Mouse (Mus musculus): ENCODE data around the gene Fam155a. TPM values are rescaled to one million over a fixed set of nuclear protein-coding genes. Genes with fewer than 3 reads are reported as not detected.

The Fam155a gene
- polyA plus RNA-seq, 1 experiment from 2014 or later: 0.41 TPM

DNA sequence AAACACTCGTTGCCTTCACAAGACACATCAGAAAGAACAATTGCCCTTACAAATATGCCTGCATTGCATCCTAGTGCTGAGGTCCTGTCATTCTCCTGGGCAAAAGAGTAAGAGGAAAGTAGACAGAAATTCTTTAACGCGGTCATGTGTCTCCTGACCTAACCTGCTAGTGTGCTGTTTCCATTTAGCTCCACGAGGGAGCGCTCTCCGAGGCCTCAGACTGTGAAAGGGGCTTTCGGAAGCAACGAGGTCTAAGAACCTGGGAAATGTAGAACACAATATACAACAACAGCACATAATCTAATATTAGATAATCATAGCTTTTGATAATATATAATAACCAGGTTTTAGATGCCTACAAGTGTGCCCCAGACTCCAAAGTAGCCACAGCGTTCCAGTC, 22.4 kb upstream of the Fam155a start:
- no peak for ATAC-seq (replicated peaks; ENCODE audit: low FRiP score)
- Histone ChIP-seq H3K9ac (ENCODE audit: low read depth, low read length) (no peak overlapping the region), H3K36me3 (ENCODE audit: control insufficient read depth, insufficient read depth, low read length) (no peaks in the 10 kb centered on the region), H3K9me3 (ENCODE audit: control insufficient read depth, low read length) (no peaks in the 10 kb centered on the region), H3K4me1 (replicated peaks; ENCODE audit: control insufficient read depth, insufficient read depth, low read length) (no peaks in the 10 kb centered on the region), H3K4me3 (ENCODE audit: low read depth, low read length) (no peak overlapping the region), H3K4me2 (no peak overlapping the region), H3K27ac (ENCODE audit: low read depth, low read length) (no peak overlapping the region), H3K27me3 (replicated peaks; ENCODE audit: control insufficient read depth, insufficient read depth, low read length) (no peaks in the 10 kb centered on the region)
- WGBS: 59% methylated on average over 9 of the region's 9 CpGs
- peak; percentile 12 for DNase-seq (ENCODE audit: low spot score)

DNA sequence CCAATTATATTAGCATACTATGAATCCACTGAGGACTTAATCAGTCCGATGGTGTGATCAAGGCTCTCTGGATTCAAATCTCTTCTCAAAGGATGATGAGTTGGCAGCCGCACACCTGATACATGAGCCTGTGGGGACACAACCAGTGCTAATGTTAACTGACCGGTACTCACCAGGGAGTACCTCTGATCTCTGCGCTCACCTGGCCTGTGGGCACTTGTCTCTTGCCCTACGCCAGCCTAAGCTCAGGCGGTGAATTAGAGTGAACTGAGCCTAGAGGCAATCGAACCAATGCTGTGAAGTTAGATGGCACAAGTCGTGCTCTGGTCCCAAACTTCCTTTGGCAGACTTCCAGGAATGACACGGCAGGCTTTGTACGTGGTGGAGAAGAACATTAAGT, 9.4 kb upstream of the Fam155a start:
- no peak for DNase-seq (ENCODE audit: low spot score)
- H3K36me3 ChIP-seq (ENCODE audit: control insufficient read depth, insufficient read depth, low read length): no peaks in the 10 kb centered on the region
- no peaks in the 10 kb centered on the region for H3K27me3 ChIP-seq (replicated peaks; ENCODE audit: control insufficient read depth, insufficient read depth, low read length)
- H3K4me2 ChIP-seq: no peak overlapping the region
- no peak for ATAC-seq (replicated peaks; ENCODE audit: low FRiP score)
- H3K4me3 ChIP-seq (ENCODE audit: low read depth, low read length): no peak overlapping the region
- no peak overlapping the region for H3K27ac ChIP-seq (ENCODE audit: low read depth, low read length)
- no peaks in the 10 kb centered on the region for H3K4me1 ChIP-seq (replicated peaks; ENCODE audit: control insufficient read depth, insufficient read depth, low read length)
- no peak overlapping the region for H3K9ac ChIP-seq (ENCODE audit: low read depth, low read length)
- 79% methylated on average over 10 of the region's 10 CpGs for WGBS
- H3K9me3 ChIP-seq (ENCODE audit: control insufficient read depth, low read length): no peaks in the 10 kb centered on the region

DNA sequence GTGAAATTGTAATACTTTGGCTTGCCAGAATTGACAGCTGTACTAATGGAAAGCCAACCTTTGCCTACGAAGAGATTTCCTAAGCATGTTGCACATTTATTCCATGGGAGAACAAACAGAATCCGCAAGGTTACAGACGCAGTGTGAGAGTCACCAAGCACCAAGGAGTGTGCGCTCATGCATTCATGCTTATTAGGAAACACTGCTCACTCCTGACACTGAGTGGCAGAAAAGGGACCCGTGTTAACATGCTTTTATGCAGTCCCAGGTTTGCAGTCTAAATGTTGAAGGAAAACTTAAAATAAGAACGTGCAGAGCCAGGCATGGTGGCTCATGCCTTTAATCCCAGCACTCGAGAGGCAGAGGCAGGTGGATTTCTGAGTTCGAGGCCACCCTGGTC, 7.2 kb upstream of the Fam155a start:
- H3K4me1 ChIP-seq (replicated peaks; ENCODE audit: control insufficient read depth, insufficient read depth, low read length): no peaks in the 10 kb centered on the region
- peaks cover 4% of the 10 kb centered on the region for H3K27me3 ChIP-seq (replicated peaks; ENCODE audit: control insufficient read depth, insufficient read depth, low read length)
- H3K9me3 ChIP-seq (ENCODE audit: control insufficient read depth, low read length): no peaks in the 10 kb centered on the region
- H3K27ac ChIP-seq (ENCODE audit: low read depth, low read length): no peak overlapping the region
- WGBS: 73% methylated on average over 8 of the region's 8 CpGs
- ATAC-seq (replicated peaks; ENCODE audit: low FRiP score): no peak
- H3K9ac ChIP-seq (ENCODE audit: low read depth, low read length): no peak overlapping the region
- H3K4me3 ChIP-seq (ENCODE audit: low read depth, low read length): no peak overlapping the region
- DNase-seq (ENCODE audit: low spot score): no peak
- H3K36me3 ChIP-seq (ENCODE audit: control insufficient read depth, insufficient read depth, low read length): no peaks in the 10 kb centered on the region
- no peak overlapping the region for H3K4me2 ChIP-seq

DNA sequence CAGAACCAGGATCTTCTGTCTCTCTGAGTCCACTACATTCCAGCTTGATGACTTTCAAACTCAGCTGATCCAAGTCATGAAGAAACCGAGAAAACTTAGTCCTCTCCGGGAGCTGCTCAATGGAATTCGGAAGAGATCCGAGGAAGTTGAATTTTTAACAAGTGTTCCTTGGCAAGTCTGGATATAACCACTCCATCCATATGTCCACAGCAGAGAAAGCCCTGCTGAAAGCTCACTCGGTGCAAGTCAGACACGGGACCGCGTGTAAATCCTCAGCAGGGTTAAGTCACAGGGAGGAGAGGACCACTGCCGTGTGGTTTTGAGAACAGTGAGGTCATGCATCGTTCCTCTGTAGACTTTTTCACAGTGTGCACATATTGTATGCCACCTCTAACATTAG, 5.9 kb upstream of the Fam155a start:
- H3K4me2 ChIP-seq: no peak overlapping the region
- H3K9ac ChIP-seq (ENCODE audit: low read depth, low read length): no peak overlapping the region
- no peak for ATAC-seq (replicated peaks; ENCODE audit: low FRiP score)
- no peak overlapping the region for H3K4me3 ChIP-seq (ENCODE audit: low read depth, low read length)
- WGBS: 83% methylated on average over 10 of the region's 10 CpGs
- peaks cover 17% of the 10 kb centered on the region for H3K27me3 ChIP-seq (replicated peaks; ENCODE audit: control insufficient read depth, insufficient read depth, low read length)
- no peak overlapping the region for H3K27ac ChIP-seq (ENCODE audit: low read depth, low read length)
- no peaks in the 10 kb centered on the region for H3K4me1 ChIP-seq (replicated peaks; ENCODE audit: control insufficient read depth, insufficient read depth, low read length)
- no peaks in the 10 kb centered on the region for H3K36me3 ChIP-seq (ENCODE audit: control insufficient read depth, insufficient read depth, low read length)
- DNase-seq (ENCODE audit: low spot score): no peak
- no peaks in the 10 kb centered on the region for H3K9me3 ChIP-seq (ENCODE audit: control insufficient read depth, low read length)

DNA sequence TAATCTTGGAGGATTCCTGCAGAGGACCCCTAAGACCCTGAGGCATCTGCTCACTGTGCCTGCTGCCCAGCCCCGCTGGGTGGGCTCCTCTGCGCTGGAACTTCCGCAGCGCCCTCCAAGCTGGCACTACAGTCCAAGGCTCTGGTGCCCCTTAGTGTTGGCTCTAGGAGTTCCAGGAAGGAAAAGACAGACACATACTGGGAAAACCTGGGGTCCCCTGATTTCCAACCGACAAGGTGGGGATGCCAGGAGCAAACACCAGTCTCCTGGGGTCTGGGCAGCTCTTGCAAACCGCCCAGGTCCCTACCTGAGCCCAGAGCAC, 1.5 kb upstream of the Fam155a start:
- no peak overlapping the region for H3K4me3 ChIP-seq (ENCODE audit: low read depth, low read length)

DNA sequence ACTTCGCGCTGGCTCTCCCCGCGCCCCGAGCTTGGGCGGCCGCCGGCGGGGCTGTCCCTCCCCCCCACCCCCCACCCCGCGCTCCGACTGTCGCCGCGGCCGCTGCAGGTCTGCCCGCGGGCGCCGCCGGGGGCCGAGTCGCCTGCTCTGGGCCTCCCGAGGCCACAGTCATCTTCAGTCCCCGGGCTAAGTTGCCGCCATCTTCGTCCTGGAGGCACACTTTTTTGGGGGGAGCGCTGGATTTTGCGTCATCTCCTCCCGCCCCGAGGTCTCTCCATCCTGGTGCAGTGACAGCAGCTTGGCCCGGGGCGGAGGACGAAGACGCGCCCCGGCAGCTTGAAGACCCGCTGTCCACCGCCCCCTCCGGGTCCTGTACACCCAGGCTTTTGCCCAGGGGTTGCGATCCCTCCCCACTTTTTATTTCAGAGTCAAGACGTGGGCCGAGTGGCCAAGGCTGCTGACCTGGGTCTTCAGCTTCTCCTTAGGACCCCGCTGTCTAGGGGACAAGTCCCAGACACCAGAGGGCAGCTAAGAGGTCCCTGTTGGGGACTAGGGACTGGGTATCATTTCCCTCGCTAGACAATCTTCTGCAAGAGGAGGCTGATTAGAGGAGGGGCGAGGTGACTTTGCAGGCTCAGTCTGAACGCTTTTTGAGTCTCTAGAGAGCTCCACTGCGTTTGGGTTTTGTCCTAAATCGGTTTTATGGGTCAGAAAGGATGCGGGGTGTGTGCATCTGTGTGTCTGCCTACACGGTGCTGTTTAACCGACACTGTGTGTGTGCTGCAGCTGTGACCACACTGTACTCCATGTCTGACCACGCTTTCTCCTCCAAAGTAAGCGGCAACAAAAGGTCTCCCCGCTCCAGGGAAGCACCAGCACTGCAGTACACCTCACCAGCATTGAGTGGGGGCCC, 901 bp upstream of the Fam155a start:
- ATAC-seq (replicated peaks; ENCODE audit: low FRiP score): no peak
- H3K9ac ChIP-seq (ENCODE audit: low read depth, low read length): no peak overlapping the region

More for the DNA sequence above, 1.5 kb upstream of the Fam155a start:
- Histone ChIP-seq H3K27me3 (replicated peaks; ENCODE audit: control insufficient read depth, insufficient read depth, low read length) (peaks cover 44% of the 10 kb centered on the region), H3K9ac (ENCODE audit: low read depth, low read length) (no peak overlapping the region), H3K4me1 (replicated peaks; ENCODE audit: control insufficient read depth, insufficient read depth, low read length) (no peaks in the 10 kb centered on the region), H3K9me3 (ENCODE audit: control insufficient read depth, low read length) (no peaks in the 10 kb centered on the region), H3K4me2 (peak overlapping the region; percentile 66), H3K36me3 (ENCODE audit: control insufficient read depth, insufficient read depth, low read length) (no peaks in the 10 kb centered on the region), H3K27ac (ENCODE audit: low read depth, low read length) (no peak overlapping the region)
- 14% methylated on average over 6 of the region's 6 CpGs for WGBS
- DNase-seq (ENCODE audit: low spot score) (no peak), ATAC-seq (replicated peaks; ENCODE audit: low FRiP score) (no peak)

DNA sequence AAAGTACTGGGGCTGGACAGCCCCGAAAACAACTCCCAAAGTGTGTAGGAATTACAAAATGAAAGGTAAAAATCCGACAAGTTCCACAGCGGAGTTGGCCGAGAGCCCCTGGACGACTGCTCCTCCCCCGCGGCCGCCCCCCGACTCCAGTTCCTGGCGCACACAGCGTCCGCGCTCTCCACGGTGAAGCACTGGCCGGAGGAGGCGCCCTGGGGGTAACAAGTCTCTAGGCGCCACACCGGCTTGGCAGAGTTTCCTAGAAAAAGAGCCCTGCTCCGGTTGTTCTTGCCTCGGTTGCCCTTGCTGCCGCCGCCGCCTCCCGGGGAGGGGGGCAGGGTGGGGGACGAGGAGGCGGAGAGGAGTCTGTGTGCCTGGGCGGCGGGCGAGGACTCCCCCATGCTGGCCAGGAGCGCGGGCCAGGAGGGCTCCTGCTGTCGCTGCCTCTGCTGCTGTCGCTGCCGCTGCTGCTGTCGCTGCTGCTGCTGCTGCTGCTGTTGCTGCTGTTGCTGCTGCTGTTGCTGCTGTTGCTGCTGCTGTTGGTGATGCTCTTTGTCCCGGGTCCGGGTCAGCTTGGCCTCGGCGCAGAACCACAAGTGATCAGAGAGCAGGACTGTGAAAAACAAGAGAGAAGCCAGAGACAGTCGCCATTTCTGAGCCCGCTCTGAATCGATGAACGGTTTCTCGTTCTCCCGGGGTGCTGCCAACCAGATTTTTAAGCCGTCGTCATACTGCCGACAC, 531 bp downstream of the Fam155a start:
- DNase-seq (ENCODE audit: low spot score): peak; percentile 43
- peak overlapping the region; percentile 66 for H3K4me2 ChIP-seq
- no peak overlapping the region for H3K27ac ChIP-seq (ENCODE audit: low read depth, low read length)
- peak overlapping the region; percentile 50 for H3K4me3 ChIP-seq (ENCODE audit: low read depth, low read length)
- ATAC-seq (replicated peaks; ENCODE audit: low FRiP score): no peak
- H3K36me3 ChIP-seq (ENCODE audit: control insufficient read depth, insufficient read depth, low read length): no peaks in the 10 kb centered on the region
- H3K9me3 ChIP-seq (ENCODE audit: control insufficient read depth, low read length): no peaks in the 10 kb centered on the region
- no peak overlapping the region for H3K9ac ChIP-seq (ENCODE audit: low read depth, low read length)
- 3% methylated on average over 45 of the region's 48 CpGs for WGBS
- H3K4me1 ChIP-seq (replicated peaks; ENCODE audit: control insufficient read depth, insufficient read depth, low read length): no peaks in the 10 kb centered on the region
- H3K27me3 ChIP-seq (replicated peaks; ENCODE audit: control insufficient read depth, insufficient read depth, low read length): peaks cover 44% of the 10 kb centered on the region

More for the DNA sequence above, 901 bp upstream of the Fam155a start:
- H3K27ac ChIP-seq (ENCODE audit: low read depth, low read length): no peak overlapping the region
- no peaks in the 10 kb centered on the region for H3K4me1 ChIP-seq (replicated peaks; ENCODE audit: control insufficient read depth, insufficient read depth, low read length)
- H3K36me3 ChIP-seq (ENCODE audit: control insufficient read depth, insufficient read depth, low read length): no peaks in the 10 kb centered on the region
- H3K9me3 ChIP-seq (ENCODE audit: control insufficient read depth, low read length): no peaks in the 10 kb centered on the region
- 3% methylated on average over 54 of the region's 55 CpGs for WGBS
- H3K27me3 ChIP-seq (replicated peaks; ENCODE audit: control insufficient read depth, insufficient read depth, low read length): peaks cover 44% of the 10 kb centered on the region
- DNase-seq (ENCODE audit: low spot score): peak; percentile 37
- H3K4me2 ChIP-seq: peak overlapping the region; percentile 66
- H3K4me3 ChIP-seq (ENCODE audit: low read depth, low read length): peak overlapping the region; percentile 50

DNA sequence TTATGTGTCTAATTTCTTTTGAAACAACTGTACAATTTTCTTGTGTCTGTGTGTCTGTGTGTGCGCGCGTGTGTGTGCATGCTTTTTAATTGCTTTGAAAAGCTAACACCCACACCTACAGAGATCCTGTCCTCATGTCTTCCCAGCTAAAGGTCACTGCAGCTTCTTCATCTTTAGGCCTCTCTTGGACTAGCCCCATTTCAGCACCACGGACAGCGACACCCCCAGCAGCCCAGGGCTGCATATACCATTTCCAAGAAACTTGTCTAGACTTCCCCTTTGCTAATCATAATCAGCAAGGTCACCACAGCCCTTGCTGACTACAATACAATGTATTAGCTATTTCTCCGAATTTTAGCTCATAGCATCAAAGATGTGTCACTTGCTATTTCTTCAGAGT, 1.9 kb downstream of the Fam155a start:
- Histone ChIP-seq H3K27me3 (replicated peaks; ENCODE audit: control insufficient read depth, insufficient read depth, low read length) (peaks cover 44% of the 10 kb centered on the region), H3K4me2 (no peak overlapping the region), H3K27ac (ENCODE audit: low read depth, low read length) (no peak overlapping the region), H3K4me1 (replicated peaks; ENCODE audit: control insufficient read depth, insufficient read depth, low read length) (no peaks in the 10 kb centered on the region), H3K4me3 (ENCODE audit: low read depth, low read length) (no peak overlapping the region), H3K9me3 (ENCODE audit: control insufficient read depth, low read length) (no peaks in the 10 kb centered on the region), H3K9ac (ENCODE audit: low read depth, low read length) (no peak overlapping the region), H3K36me3 (ENCODE audit: control insufficient read depth, insufficient read depth, low read length) (no peaks in the 10 kb centered on the region)
- 26% methylated on average over 6 of the region's 6 CpGs for WGBS
- DNase-seq (ENCODE audit: low spot score) (peak; percentile 58), ATAC-seq (replicated peaks; ENCODE audit: low FRiP score) (no peak)

Measured in liver, embryonic 11.5 days (tissue).